Mouse (Mus musculus) frontal cortex, postnatal 36 days (tissue): ENCODE results near the gene Nfic.

Source experiments
- DNase-seq, 2 experiments: peaks; one replicate each; pipeline ENCODE4 v3.0.0; 2022; ENCODE audit warnings: low spot score in 2 of 2

Nfic gene

DNA sequence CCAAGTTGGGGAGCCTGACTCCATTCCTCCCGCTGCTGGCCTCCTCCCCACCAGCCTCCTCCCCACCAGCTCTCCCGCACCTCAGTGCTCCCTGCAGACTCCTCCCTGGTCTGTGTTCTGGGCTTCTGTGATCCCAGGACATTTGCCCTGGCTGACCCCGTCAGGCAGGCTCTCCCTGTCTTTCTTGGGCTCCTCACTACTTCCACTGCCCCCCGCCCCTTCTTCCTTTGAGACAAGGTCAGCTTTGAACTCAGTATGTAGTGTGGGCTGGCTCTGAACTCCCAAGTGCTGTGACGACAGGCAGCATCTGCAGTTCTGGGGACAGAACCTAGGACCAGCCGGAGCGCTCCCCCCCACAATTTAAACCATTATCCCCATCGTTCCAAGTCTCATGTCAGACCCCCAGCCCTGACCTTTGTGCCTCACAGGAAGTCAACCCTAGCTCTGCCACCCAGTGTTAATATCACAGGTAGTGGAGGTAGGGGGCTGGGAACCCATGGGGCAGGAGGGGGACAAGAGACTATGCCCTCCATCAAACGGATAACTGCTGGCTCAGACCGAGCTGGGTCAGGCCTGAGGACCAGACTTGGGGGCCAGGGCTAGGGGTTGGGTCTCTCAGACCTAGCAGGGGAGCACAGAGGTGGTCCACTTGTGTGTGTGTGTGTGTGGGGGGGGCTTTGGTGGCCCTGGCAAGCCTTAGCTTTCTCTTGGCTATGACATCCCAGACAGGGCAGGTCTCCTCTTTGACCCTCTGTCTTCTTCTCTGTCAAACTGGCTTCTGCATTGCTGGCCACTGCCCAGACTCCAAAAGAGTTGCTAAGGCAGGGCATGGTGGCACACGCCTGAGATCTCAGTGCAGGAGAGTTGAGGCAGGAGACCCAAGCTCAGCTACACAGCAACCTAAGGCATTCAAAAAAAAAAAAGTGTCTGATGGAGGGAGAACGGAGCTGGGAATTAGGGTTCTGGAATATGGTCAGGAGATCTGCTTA, 37.9 kb downstream of the Nfic start:
- DNase-seq, result no peak

DNA sequence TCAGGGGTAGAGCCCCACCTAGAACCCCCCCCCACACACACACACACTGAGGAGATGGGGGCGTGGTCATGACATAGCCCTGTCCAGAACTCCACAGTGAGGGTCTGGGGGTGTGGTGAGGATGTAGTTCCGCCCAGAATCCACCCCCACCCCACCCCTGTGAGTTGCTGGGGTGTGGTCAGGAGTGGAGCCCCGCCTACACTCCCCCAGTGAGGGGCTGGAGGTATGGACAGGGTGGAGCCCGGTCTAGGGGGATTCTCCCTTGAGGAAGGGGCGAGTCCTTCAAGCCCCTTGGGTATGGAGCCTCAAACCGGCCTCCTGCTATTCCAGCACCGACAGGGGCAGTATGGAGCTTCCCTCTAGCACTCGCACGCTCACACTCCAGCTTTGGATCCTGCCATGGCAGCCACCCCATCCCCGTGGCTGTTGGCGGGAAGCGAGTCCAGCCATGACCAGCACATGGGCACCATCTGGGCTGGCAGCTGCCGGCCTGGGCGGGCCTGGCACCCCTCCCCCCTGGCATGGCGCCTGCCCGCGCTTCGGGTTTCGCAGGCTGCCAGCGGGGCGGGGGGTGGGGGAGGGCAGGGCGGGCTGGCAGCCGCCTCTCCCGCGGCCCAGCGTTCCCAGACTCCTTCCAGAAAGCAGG, 38.7 kb downstream of the Nfic start:
- DNase-seq, result peak; percentile 82 to 90

DNA sequence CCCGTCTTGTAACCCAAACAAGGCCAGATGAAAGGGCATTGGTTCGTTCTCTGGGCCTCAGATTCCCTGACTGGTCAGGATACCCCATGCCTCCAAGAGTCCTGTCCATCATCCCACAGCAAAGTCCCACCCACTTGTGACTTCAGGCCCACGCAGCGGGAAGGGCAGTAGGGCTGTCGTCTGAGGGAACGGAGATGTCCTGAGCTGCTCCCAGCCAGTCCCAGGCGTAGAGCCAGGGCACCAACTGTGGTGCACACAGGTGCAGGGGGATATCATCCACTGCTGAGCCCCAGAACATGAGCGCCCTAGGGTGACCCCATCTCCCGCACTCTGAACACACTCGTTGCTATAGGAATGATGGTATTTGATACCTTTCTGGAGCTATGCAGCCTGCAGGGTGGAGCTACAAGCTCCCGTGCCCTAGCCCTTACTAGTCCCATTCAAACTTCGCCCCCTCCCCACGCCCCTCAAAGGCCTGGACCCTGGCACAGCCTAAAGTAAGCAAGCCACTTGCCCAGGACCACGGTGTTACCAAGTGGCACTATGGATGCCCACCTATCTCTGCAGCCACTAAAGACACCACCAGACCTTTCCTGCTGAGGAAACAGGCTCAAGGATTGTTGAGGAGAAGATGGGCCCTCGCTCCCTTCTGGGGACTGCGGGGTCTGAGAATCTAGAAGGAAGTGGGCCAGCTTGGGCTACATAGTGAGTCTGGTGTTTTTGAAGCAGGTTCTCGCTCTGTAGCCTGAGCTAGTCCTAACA, 39.7 kb downstream of the Nfic start:
- DNase-seq, result no peak

DNA sequence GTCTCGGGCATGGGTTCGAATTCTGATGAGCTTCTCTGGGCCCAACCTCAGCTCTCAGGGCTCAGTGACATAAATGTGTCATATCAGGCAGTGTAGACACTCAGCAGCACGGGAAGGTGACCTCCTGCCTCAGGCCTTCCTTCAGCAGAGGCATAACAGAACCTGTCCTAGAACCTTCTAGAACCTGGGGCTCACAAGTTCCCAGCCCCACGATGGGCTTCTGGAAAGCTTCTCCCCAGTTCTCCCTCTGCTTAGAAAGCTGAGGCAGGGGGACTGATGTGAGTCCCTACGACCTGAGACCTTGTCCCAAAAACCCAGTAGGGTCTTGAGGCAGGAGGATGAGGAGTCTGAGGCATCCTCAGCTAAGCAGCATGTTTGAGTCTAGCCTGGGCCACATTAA, 40.3 kb downstream of the Nfic start:
- no peak for DNase-seq

DNA sequence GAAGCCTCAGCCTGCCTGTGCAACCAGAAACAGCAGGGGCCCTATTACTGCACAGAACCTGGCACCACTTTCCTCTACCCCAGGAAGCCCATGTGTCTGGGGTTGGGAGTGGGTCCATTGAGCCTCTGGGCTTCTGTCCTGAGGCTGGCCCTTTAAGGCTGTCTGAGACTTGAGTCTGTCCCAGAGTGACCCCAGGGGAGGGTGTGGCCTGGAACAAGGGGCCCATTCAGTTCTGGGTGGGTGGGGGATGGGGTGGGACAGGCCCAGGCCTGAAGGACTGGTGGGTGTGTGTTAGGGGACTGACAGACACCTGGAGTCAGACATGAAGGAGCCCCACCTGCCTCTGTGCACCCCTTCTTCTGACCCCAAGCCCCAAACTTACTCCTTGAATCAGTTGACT, 40.8 kb downstream of the Nfic start:
- no peak for DNase-seq

DNA sequence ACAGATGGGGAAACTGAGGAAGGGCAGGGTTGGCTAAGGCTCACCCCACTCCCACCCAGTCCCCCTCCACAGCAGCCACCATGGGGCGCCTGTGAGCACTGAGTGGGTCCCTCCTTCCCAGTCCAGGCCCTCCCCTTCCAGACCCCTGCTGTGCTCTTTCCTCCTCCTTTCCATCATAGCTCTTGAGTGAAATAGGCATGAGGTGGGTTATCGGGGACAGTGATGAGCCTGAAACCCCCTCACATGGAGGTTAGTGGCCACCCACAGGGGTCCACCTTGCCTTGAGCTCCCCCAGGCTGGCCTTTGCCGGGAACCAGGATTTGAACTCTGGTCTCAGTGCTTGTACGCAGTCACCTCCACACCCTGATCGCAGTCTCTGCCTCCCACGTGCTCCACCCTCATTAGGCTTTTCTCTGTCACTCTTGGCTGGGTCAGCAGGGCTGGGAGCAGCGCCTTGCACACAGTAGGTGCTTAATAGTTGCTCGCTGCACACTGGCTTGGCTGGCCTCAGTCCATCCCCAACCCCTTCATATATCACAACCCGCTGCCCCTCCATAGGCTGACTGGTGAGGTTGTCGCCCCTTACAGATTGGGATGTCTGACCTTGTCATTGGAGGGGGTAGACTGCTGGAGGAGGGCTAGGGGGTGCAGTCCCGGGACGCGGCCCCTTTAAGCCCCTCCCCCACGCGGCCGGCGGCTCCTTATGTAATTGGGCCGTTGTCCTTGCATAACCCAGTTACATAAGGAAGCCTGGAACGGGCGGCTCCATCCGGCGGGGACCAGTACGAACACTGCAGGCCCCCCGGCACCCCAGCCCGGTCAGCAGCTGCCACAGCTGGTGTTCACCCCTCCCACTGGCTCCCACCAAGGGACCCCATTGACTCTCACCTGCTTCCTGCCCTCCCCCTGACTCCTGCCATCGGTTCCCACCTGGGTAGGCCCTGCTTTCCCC, 41.8 kb downstream of the Nfic start:
- peak in 1 of 2 experiments; percentile 81 for DNase-seq

DNA sequence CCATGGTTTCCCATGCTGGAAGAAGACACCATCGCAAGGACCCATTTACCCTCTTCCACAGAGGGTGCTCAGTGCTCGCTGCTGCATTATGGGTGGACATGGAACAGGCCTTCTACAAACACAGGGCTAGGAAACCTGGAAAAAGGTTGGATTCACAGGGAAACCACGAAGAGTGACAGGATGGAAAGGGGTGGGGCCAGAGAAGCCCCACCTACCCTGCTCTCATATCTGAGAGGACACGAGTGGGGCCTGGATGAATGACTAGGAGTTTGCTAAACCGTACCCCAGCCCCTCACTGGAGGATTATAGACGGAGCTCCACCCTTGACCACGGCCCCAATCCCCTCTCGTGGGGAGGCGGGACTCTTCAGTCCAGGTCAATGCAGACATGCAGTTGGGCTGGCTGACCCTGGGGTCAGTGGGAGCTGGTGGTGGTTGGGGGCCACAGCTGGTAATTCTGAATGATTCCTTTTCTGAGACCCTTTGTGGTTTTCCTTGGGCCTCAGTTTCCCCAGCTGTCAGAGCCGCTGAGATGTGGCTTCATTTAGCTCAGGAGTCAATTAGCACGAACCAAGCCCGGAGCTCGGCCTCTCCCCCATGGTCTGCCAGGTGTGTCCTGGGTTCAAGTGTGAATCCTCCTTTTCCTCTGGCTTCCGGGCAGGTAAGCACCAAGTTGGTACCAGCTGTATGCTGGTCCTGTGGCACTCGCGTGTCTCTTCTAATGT, 42.7 kb downstream of the Nfic start:
- DNase-seq, result no peak

DNA sequence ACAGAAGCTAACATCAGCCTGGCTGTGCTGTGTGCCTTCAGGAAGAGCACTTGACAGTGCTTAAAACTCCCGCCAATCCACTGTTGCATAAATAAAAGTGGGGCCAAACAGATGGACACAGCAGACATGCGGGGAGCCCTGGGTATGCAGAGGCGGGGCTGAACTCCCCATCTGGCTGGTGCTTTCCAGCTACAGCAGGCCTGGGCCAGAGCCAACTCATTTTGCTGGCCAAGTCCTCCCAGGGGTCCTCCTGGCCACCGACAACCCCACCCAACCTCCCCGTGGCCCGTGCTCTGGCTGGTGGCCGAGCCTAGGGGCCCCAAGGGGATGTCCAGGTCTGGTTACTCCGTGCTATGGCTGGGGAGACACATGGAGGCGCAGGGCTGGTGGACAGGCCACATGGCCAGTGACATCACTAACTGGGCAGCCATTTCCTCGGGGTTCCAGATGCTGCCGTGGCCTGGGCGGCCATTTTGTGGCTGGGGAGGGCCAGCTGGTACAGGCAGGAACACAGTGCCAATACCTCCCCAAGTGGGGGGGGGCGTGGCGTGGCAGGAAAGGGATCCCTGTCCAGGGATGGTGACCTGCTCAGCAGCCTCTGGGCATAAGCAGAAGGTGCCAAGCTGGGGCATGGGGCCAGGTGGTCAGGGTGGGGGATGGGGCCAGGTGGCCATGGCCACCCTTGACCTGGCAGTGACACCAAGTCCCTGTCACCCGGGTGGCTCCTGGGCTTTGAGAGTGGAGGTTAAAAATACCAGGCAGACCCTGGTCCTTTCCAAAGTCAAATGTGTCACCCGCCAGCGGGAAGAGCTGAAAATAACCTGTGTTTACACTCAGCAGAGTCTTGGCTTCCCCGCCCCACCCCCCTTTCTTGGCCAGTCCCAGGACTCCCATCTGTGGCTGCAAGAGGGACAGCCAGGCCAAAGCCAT, 43.7 kb downstream of the Nfic start:
- DNase-seq, result peak in 1 of 2 experiments; percentile 77

DNA sequence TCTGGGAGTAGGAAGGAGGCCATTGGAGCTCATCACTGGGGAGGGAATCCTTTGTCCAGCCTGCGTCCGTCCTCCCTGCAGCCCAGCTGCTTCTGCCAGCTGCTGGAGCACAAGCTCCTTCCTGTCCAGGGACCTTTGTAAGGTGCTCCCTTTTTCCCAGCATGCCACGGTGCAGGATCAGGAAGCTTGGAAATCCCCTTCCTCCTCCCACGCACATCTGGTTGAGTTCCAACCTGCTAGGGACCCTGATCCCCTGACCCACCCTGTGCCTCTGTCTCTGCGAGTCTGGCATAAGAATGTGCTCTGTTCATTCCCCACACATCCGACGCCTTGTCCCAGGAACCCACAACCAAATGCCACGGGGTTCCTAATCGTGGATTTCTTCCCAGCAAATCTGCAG, 44.5 kb downstream of the Nfic start:
- no peak for DNase-seq

DNA sequence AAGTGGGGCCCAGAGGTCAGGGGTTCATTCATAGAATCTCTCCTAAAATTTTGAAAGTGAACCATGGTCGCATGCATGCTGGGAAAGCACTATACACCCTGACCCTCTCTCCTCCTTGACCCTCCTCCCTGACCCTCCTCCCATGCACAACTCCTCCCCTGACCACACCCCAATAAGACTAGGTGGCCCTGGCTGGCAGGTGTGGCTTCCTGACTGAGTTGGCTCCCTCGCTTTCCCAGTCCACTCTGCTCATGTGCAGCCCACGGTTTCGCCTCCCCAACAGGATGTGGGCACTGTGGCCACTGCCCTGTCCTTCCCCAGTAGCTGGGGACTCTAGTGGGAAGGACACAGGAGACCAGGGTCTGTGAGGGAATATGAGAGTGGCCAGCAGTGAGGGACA, 45.1 kb downstream of the Nfic start:
- no peak for DNase-seq

DNA sequence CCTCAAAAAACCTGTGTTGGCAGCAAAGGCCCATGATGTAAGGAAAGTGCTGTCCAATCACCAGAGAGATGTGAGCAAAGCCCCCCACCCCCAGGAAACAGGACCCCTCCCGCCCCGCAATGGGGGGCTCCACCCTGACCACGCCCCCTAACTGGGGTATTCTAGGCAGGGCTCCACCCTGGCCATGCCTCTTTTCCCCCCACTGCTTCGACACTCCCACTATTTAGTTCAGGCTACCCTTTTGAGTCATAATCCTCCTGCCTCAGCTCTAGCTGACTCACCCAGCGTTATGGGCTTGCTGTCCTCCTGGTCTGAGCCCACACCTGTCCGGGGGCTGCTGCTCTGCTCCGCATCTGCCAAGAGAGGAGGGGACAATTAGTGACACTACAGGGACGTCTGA, 46.1 kb downstream of the Nfic start:
- DNase-seq, result no peak

DNA sequence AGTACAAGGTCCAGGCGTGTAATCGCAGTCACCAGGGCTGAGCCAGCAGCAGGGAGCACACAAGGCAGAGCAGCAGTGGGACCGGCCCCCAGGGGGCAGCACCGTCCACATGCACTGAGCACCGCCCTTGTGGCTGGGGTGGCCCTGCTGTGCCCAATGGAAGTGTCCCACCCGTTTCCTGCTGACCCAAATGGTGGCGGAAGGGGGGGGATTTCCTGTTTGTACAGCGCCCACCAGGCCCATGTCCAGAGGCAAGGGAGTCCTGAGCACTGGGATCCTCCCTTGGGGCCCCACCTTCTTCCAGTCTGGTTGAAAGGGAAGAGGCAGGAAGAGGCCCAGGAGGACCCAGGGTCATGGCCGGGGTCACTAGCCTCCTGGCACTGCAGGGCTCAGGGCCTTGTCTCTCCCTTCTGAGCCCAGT, 46.6 kb downstream of the Nfic start:
- no peak for DNase-seq

DNA sequence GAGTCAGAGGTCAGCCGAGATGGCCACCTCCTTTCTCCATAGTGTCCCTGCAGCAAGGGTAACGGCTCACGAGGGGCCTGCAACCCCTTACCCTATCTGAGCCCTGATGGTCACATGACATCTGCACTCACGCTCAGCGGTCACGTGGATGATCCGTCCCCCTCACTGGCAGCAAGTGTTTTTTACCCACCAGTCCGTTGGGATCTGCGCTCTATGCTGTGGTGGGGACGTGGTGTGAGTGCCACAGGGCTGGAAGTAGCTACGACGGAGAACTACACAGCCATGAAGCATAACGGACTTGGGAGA, 47.1 kb downstream of the Nfic start:
- no peak for DNase-seq

DNA sequence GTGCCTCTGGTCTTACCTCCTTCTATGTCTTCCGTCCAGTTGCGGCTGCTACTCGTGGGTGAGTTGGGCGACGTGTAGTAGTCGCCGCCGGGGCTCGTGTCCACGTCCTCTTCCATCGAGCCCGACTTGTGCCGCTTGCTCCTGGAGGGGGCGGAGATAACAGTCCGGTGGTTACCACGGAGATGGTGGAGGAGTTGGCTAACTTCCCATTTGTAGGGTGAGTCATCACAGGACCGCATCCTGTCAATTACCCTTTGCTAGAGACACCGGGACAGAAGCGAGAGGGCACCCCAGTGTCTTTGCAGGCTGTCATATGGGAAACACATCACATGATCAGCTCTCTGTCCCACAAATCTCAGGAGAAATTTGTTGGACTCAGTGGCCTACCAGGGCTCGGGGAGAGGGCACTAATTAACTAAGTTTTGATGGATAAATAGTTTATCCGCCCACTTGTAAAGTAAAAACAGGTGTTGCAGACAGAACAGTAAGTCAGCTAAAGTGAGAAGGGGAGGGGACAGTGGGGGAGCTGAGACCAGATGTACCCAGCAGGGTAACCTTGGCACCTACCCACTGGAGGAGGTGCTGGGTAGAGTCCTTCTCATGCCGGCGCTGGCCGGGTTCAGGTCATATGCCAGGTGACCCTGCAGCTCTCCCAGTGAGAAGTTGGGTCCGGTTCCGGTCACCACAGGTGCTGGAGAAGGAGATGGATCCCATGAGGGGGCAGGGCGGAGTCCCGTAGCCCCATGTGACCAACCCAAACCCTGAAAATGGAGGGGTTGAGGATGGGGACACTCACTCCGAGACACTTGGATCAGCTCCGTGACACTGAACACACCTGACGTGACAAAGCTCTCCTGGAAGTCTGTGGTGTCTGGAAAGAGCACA, 47.7 kb downstream of the Nfic start:
- DNase-seq, result peak; percentile 78 to 81

DNA sequence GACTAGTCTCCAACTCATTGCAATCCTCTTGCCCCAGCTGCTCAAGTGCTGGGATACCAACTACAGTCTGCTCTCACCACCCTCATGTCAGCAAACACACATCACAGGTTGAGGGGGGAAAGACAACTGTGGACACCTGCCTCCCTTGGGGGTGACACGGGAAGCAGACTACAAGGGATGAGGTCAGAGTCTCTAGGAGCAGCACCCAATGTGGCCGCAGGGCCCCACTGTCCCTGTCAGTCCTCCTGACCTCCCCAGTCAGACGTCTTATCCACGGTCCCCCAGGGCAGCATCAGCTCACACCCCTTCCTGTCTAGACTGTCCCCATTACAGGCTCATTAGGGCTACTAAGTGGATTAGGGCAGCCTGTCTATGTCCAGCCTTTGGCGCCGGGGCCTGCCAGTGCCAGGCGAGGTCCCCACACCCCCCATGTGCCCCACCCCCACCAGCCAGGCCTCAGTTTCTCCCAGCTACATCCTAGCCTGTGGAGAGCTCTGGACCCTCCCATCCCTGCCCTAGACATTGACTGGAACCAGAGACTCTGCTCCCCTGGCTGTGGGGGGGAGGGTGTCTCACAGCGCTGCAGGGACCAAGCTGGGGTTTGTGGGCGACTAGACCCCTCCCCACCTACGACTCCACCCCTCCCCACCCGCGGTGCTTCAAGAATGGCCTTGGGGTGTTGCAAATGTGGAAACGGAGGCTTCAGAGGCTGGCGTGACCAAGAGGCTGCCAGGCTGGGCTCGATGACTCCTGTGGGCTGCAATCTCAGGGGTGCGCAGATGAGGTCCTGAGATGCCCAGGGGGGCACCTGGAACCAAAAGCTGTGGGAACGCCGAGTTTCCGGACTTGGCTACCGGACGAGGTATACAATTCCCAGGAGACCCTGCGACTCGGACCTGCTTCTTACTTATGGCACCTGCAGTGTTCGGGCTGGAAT, 48.7 kb downstream of the Nfic start:
- no peak for DNase-seq

DNA sequence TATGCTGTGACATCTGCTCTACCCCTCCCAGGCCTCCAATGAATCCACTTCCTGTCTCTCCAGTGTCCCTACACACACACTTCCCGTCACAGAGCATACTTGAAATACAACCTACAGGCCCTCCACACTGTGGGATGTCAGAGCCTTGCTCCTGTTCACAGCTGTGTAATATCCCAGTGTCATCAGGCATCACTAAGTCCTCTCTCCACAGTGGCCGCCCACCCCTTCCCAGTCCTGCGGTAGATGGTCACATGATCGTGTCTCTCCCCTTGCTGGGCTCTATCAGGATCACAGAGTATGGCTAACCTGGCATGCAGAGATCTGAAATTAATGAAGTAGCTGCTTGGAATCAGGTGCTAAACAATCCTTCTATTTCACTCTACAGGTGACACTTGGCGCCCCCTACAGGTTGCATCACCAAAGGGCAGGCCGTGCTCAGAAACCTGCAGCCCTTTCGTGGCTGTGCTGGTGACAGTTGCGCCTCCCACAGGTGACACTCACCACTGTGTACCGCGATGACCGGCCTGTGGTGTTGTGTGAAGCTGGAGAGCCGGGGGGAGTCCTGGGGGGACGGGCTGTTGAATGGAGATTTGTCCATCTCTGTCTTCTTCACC, 49.7 kb downstream of the Nfic start:
- DNase-seq, result peak in 1 of 2 experiments; percentile 64

DNA sequence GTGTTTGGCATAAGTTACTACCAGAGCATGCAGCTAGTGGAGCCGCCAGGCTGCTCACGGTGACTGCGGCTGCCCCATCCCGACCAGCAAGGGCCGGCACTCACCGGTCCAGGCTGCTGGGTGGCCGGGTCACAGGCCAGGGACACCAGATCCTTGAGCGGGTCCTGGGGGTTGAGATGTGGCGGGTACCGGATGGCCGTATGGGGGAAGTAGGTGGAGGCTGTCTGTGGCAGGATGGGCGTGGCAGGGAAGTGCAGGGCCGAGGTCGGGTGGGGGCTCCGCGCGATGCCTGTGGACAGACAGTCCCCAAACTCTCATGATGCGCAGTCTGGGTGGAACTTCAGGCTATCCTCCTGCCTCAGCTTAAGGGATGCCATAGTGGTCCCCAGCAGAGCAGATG, 50.7 kb downstream of the Nfic start:
- DNase-seq, result no peak
